Mouse (Mus musculus) megakaryocyte-erythroid progenitor cell, adult 5-6 weeks (primary cell): ENCODE results near the gene Zfp536. TPM values are rescaled to one million over a fixed set of nuclear protein-coding genes. Genes with fewer than 3 reads are reported as not detected.

ENCODE experiments used
- ATAC-seq: replicated peaks from 2 replicates; pipeline ENCODE4 v1.8.0; 2016; ENCODE audit warnings: mild to moderate bottlenecking, inconsistent platforms; ENCODE audit not compliant: severe bottlenecking, poor library complexity, low FRiP score, low TSS enrichment
- total RNA-seq, 2 experiments: library from RNA; stranded (forward) in 1 of 2; stranded (reverse) in 1 of 2; fragments of 200-1000, 215-1000 nt in 1 of 2; fragments of >200 nt in 1 of 2; fragmentation: Nextera tagmentation in 1 of 2; gene quantifications; 2 replicates each; pipeline ENCODE4 v1.2.3; 2014 to 2017

The Zfp536 gene
- total RNA-seq, 2 experiments from 2014 or later = not detected

DNA sequence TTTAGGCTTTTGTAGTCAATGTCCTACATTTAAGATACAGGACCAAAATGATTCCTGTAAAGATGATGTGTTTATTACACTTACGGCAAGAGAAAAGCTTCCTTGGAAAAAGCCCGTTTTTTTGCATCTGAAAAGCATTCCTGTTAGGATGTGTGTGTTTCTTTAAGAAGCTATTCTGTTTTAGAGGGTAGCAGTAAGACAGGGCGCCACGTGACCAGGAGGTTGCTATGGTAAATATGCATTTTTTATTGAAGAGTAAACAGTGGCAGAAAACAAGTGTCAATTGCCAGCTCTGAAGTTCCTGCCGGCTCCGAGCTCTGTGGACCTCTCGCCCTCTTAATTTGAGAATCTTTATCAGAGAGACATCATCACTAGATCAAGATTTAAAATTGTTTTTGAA, 267.9 kb downstream of the Zfp536 start:
- no peak for ATAC-seq

DNA sequence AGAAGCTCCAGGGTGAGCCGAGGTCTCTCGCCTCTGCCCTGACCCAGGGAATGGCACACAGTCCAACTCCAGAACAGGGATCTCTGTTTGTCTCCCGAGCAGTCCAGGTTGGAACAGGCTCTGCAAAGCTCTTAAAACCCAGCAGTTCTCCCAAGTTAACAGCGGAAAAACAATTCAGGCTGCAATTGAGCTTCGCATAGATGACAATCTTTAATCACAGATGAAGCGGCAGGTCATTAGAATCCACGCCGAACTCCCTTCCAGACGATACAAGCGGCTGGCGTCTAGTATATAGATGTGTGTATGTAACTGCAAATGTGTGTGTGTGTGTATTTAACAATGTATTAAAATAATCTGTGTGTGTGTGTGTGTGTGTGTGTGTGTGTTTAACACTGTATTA, 268.3 kb downstream of the Zfp536 start:
- ATAC-seq = no peak

DNA sequence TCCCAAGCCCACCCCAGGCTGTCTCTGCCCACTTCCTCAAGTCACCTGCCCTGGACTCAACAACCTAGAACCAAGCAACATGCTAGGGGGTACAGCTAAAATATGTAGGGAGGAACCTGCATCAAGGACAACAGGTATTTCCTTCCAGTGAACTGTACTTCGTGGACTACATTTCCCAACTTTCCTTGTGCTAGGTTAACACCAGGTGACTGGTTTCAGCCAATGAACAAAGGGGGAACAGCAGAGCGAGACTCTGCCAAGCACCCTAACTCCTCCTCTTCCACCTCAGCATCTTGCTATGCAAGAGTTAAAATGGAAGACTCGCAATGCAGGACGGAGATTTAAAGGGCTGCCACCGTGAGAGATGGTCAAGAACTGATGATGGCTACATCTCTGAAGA, 274.6 kb downstream of the Zfp536 start:
- ATAC-seq = no peak

DNA sequence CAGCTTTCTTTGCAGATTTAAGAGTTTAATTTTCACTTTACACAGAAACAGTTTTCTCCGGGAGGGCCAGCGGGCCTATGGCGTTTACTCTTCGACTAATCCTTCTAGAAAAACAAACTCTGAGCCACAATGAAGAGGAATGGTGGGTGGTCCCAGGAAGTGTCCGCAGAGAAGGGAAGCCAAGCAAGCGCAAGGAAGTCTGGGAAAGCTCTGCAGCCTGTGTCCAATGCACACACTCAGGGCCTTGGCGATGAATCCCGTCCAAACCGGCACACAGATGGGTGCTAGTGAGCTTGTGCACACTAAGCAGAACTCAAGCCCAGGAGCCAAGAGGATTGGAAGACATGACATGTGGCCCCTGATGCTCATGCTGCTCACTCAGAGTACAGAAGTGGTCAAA, 276.9 kb downstream of the Zfp536 start:
- ATAC-seq = no peak

GRCm38 (mm10) chr7:37490312-37490711, 283.1 kb downstream of the Zfp536 start:
- no peak for ATAC-seq

- ATAC-seq = no peak
These were observed 288.5 kb downstream of the Zfp536 start for GRCm38 (mm10) chr7:37484946-37485345.

DNA sequence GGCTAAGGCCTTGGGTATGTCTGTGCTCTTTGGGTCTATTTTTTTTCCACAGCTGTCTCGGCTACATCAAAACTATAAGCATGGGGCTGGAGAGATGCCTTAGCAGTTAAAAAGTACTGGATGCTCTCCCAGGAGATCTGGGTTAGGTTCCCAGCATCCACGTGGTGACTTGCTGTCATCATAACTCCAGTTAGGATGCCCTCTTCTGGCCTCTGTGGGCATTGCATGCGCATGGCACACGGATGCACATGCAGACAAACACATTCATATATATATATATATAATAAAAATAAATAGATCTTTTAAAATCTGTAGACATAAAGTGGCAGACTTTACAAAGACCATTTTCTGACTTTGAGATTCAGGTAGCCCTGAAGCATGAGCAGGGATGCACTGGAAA, 290.9 kb downstream of the Zfp536 start:
- ATAC-seq = no peak

DNA sequence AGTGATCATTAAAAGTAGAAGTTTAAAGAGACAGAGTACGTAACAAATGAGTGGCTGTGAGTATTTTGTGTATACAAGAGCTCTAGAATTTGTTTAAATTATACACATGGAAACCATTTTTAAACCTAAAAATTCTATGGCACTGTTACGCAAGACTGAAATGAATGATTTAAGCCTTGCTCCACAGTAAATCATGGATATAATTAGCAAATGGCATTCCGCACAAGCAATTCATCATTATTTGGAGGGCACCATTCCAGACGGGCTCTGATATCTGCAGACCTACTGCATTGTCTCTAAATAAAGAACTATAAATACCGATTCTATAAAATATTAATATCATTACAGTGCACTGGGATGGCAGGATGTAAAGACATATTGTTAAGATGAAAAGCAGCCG, 292.3 kb downstream of the Zfp536 start:
- ATAC-seq = no peak

DNA sequence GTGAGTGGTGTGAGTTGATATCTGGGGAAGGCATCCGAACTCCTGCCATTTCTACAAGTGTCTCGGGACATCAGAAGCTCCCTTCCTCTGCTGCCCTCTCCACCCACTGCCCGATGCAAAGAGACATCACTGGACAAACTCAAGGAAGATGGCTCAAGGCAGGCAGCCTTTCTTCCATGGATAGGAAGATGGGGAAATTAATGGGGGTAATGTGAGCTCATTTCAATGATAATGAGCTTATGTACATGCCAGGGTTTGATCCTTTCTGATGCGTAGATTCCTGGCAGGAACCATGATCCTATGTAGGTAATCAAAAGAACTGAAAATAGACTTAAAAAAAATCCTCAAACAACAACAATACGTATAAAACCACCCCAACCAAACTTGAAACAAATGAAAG, 296.1 kb downstream of the Zfp536 start:
- ATAC-seq = no peak

GRCm38 (mm10) chr7:37475485-37475884, 298.0 kb downstream of the Zfp536 start:
- no peak for ATAC-seq

GRCm38 (mm10) chr7:37474284-37474683, 299.2 kb downstream of the Zfp536 start:
- ATAC-seq = no peak

DNA sequence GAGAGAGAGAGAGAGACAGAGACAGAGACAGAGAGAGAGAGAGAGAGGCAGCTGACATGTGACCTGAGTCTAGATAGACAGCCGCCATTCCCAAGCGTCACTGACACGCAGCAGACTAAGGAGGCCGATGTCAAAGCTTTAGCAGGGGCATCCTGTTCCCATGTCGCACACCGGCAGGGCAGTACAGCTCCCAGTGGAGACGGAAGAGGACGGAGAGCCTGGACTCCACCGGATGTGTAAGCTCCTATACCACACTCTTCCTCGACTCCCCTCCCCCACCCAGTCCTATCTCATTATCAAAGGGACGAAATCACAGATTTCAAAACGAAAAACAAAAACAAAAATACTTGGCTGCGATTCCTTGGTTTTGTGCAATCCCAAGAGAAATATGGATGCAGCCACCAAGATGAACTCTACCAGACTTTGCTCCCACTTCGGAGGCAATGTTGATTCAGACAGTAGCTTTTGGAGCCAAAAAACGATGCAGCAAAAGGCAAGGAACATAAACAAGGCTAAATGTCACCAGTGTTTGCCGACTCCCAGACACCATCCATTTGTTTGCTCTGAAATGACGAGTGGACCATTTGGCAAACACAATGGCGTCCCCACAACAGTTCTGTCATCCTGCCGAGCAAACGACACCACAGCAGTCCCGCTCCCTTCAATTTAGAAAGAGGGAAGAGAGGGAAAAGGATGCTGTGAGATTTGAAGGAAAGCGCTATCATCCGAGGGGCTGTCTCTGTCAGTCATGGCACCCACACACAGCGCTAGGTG, 299.9 kb downstream of the Zfp536 start:
- no peak for ATAC-seq

- no peak for ATAC-seq
These were observed 301.7 kb downstream of the Zfp536 start for GRCm38 (mm10) chr7:37471726-37472125.

DNA sequence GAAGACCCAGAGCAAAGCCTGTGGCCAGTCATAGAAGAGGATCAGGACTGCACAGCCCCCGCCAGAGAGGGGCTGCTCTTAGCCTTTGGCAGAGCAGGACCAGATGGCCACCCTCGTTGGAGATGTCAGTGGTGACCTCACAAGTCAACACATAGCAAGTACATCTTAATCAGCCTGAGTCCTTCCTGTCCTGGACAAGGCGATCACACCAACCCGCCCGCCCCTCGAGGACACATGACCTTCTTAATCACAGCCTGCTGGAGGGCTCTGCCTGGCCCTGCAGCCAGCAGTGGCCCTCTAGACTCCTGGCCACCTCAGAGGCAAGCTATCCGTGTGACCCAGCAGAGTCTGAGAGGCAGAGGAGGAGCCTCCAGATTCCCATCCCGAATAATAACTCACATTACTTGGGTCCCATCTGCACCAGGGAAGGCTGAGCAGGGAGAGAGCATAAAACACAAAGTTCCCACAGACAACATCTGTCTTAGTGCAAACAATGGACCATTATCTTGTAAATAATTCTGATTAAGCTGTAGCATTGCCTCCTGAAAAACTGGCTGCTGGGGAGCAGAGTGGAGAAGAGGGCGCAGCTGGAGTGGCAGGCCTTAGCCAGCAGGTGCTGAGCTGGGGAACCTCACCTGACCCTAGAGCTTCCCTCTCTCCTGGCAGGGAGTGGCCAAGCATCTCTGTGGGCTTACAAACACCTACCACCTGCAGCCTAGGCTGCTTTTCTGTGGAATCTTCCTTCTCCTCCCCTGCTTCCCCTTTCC, 306.8 kb downstream of the Zfp536 start:
- no peak for ATAC-seq

- ATAC-seq = no peak
These were observed 309.2 kb downstream of the Zfp536 start for GRCm38 (mm10) chr7:37464186-37464721.

- no peak for ATAC-seq
These were observed 325.9 kb downstream of the Zfp536 start for GRCm38 (mm10) chr7:37447523-37447922.

DNA sequence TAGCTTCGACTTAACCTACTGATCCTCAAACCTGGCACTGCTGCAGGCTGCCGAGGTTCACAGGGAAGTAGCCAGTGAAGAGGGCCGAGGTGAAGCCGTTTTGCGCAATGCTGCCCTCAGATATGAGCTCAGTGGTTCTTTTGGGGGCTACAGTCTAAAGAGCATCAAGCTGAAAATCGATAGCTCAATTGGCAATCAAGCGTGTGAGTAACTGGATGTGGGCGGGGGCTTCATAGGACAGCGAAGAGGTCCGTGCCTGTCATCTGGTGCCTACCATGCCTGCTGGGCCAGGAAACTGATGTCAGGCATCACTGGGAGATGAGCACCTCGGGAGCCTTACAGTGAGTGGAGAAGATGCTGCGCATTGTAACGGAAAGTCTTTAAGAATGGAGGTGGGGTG, 333.5 kb downstream of the Zfp536 start:
- no peak for ATAC-seq

GRCm38 (mm10) chr7:37439117-37439844, 334.2 kb downstream of the Zfp536 start:
- no peak for ATAC-seq

DNA sequence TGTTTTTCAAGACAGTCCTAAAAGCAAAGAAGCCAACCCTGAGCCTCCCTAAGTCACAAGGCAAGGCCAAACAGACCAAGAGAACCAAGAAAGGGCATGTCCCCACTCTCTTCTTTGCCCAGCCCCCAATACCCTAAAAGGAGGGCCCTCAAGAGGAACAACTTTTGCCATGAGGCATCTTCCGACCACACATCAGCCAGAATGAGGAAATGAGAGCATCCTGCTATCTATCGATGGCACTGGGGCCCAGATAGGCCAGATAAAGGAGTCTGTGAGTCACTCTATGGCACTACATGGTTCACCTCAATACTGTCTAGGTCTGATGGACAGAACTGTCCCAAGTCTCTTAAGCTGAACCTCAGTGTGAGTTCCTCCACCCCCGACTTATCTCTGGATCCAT, 335.6 kb downstream of the Zfp536 start:
- no peak for ATAC-seq

DNA sequence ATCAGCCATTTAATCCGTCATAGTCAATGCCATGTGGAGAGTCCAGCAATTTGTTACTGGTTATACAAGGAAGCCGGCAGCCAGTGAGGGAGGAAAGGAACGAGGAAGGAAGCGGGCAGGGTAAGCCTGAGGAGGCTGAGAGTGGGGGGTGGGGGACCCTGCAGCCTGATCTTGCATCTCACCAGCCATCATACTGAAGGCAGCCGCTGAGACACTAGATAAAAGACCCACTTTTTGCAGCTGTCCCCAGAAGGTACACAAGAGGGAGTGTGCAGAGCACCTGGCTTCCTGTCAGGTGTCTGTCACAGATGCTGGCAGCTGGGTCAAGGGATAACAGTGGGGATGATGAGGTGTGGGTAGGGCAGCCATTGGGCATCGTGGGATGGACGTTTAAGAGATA, 340.3 kb downstream of the Zfp536 start:
- ATAC-seq = no peak
